Mouse (Mus musculus): ENCODE results near the gene Trank1.

Trank1 gene

GRCm38 (mm10) chr9:111381056-111382025, 69.8 kb downstream of the Trank1 start:
- no peak for DNase-seq (ENCODE audit: low spot score)

GRCm38 (mm10) chr9:111382469-111382868, 70.9 kb downstream of the Trank1 start:
- no peak for DNase-seq (ENCODE audit: low spot score)

- no peak for DNase-seq (ENCODE audit: low spot score)
Measured at GRCm38 (mm10) chr9:111383046-111383445, 71.5 kb downstream of the Trank1 start.

- DNase-seq (ENCODE audit: low spot score), result no peak
Measured at GRCm38 (mm10) chr9:111383756-111384155, 72.2 kb downstream of the Trank1 start.

- no peak for DNase-seq (ENCODE audit: low spot score)
Measured at GRCm38 (mm10) chr9:111385526-111386491, 74.3 kb downstream of the Trank1 start.

- DNase-seq (ENCODE audit: low spot score), result no peak
Measured at GRCm38 (mm10) chr9:111386569-111386968, 75.0 kb downstream of the Trank1 start.

GRCm38 (mm10) chr9:111387576-111387975, 76.0 kb downstream of the Trank1 start:
- no peak for DNase-seq (ENCODE audit: low spot score)

GRCm38 (mm10) chr9:111390016-111390415, 78.5 kb downstream of the Trank1 start:
- no peak for DNase-seq (ENCODE audit: low spot score)

GRCm38 (mm10) chr9:111391036-111391435, 79.5 kb downstream of the Trank1 start:
- DNase-seq (ENCODE audit: low spot score), result no peak

- no peak for DNase-seq (ENCODE audit: low spot score)
Measured at GRCm38 (mm10) chr9:111391926-111392442, 80.4 kb downstream of the Trank1 start.

- DNase-seq (ENCODE audit: low spot score), result no peak
Measured at GRCm38 (mm10) chr9:111395265-111395664, 83.7 kb downstream of the Trank1 start.

GRCm38 (mm10) chr9:111398059-111398458, 86.5 kb downstream of the Trank1 start:
- no peak for DNase-seq (ENCODE audit: low spot score)

GRCm38 (mm10) chr9:111400089-111400488, 88.5 kb downstream of the Trank1 start:
- no peak for DNase-seq (ENCODE audit: low spot score)

- no peak for DNase-seq (ENCODE audit: low spot score)
Measured at GRCm38 (mm10) chr9:111403159-111403558, 91.6 kb downstream of the Trank1 start.

GRCm38 (mm10) chr9:111404346-111405079, 93.0 kb downstream of the Trank1 start:
- no peak for DNase-seq (ENCODE audit: low spot score)

- DNase-seq (ENCODE audit: low spot score), result no peak
Measured at GRCm38 (mm10) chr9:111405080-111405428, 93.5 kb downstream of the Trank1 start.

- DNase-seq (ENCODE audit: low spot score), result no peak
Measured at GRCm38 (mm10) chr9:111408012-111408411, 96.5 kb downstream of the Trank1 start.

GRCm38 (mm10) chr9:111408427-111408826, 96.9 kb downstream of the Trank1 start:
- no peak for DNase-seq (ENCODE audit: low spot score)

- DNase-seq (ENCODE audit: low spot score), result no peak
Measured at GRCm38 (mm10) chr9:111412471-111413160, 101.1 kb downstream of the Trank1 start.

GRCm38 (mm10) chr9:111421862-111422261, 110.3 kb downstream of the Trank1 start:
- DNase-seq (ENCODE audit: low spot score), result no peak

GRCm38 (mm10) chr9:111422567-111422966, 111.0 kb downstream of the Trank1 start:
- DNase-seq (ENCODE audit: low spot score), result no peak
